Mouse (Mus musculus) testis, adult 2 months (tissue): ENCODE measurements around the gene Plk2.

ENCODE experiments used
- CTCF ChIP-seq: fragments of 200-500 bp; IDR thresholded peaks from 2 replicates; pipeline ENCODE4 v1.5.1; 2012; ENCODE audit warnings: low read depth, mild to moderate bottlenecking, inconsistent platforms, low read length, moderate library complexity; ENCODE audit not compliant: control insufficient read depth, insufficient read depth, insufficient replicate concordance
- POLR2A ChIP-seq: fragments of 200-500 bp; IDR thresholded peaks from 2 replicates; pipeline ENCODE4 v1.6.1; 2012; ENCODE audit warnings: low read depth, mild to moderate bottlenecking, inconsistent platforms, low read length, moderate library complexity; ENCODE audit not compliant: control insufficient read depth

GRCm38 (mm10) chr13:110366477-110366876, 28.4 kb upstream of the Plk2 start:
- TF ChIP-seq POLR2A (no peak), CTCF (no peak)
